Mouse (Mus musculus): Measurements from ENCODE around the gene Me1. TPM values are rescaled to one million over a fixed set of nuclear protein-coding genes. Genes with fewer than 3 reads are reported as not detected.

The Me1 gene
- total and polyA plus RNA-seq, 2 experiments from 2014 or later: 9.2 to 35.1 TPM

- H3K27me3 ChIP-seq (ENCODE audit: control insufficient read depth, insufficient read depth, low read length): no peaks in the 10 kb centered on the region
- WGBS: 59% methylated on average over 10 of the region's 10 CpGs
- H3K9ac ChIP-seq (replicated peaks; ENCODE audit: low read depth, low read length): no peak overlapping the region
- DNase-seq (ENCODE audit: low spot score) (no peak), ATAC-seq (ENCODE audit: insufficient read depth, low read depth) (no peak)
- no peaks in the 10 kb centered on the region for H3K9me3 ChIP-seq (replicated peaks; ENCODE audit: control insufficient read depth, low read length)
- H3K27ac ChIP-seq (ENCODE audit: low read depth): no peak overlapping the region
- no peaks in the 10 kb centered on the region for H3K36me3 ChIP-seq (replicated peaks; ENCODE audit: control insufficient read depth, insufficient read depth, low read length)
- H3K4me1 ChIP-seq (ENCODE audit: control insufficient read depth, insufficient read depth): peaks cover 10% of the 10 kb centered on the region; the same call in 1 of the 2 replicates
- no peak for TF ChIP-seq CTCF (IDR thresholded peaks at IDR 0.05; ENCODE audit: low read depth)
- no peak for TF ChIP-seq EP300 (IDR thresholded peaks at IDR 0.05; ENCODE audit: low read depth)
- no peak overlapping the region for H3K4me3 ChIP-seq (ENCODE audit: low read depth, low read length)
- no peak overlapping the region for H3K4me2 ChIP-seq (ENCODE audit: low read depth, low read length)
Observed at GRCm38 (mm10) chr9:86619341-86620139, 76.2 kb downstream of the Me1 start.

- DNase-seq (ENCODE audit: low spot score): peak; percentile 35
- peak overlapping the region; percentile 52 for H3K27ac ChIP-seq (ENCODE audit: low read depth)
- 42% methylated on average over 7 of the region's 7 CpGs for WGBS
- 0 out of 2 replicates have a peak, but pooled peaks have one; percentile 39 for ATAC-seq (ENCODE audit: insufficient read depth, low read depth)
- no peak for TF ChIP-seq EP300 (IDR thresholded peaks at IDR 0.05; ENCODE audit: low read depth)
- no peak for TF ChIP-seq CTCF (IDR thresholded peaks at IDR 0.05; ENCODE audit: low read depth)
- no peaks in the 10 kb centered on the region for H3K9me3 ChIP-seq (replicated peaks; ENCODE audit: control insufficient read depth, low read length)
- no peak overlapping the region for H3K9ac ChIP-seq (replicated peaks; ENCODE audit: low read depth, low read length)
- peaks cover 10% of the 10 kb centered on the region; the same call in 1 of the 2 replicates for H3K4me1 ChIP-seq (ENCODE audit: control insufficient read depth, insufficient read depth)
- H3K36me3 ChIP-seq (replicated peaks; ENCODE audit: control insufficient read depth, insufficient read depth, low read length): no peaks in the 10 kb centered on the region
- H3K27me3 ChIP-seq (ENCODE audit: control insufficient read depth, insufficient read depth, low read length): no peaks in the 10 kb centered on the region
- H3K4me3 ChIP-seq (ENCODE audit: low read depth, low read length): no peak overlapping the region
- H3K4me2 ChIP-seq (ENCODE audit: low read depth, low read length): no peak overlapping the region
Observed at GRCm38 (mm10) chr9:86617837-86618492, 77.8 kb downstream of the Me1 start.

- Histone ChIP-seq H3K27ac (ENCODE audit: low read depth) (no peak overlapping the region), H3K27me3 (ENCODE audit: control insufficient read depth, insufficient read depth, low read length) (no peaks in the 10 kb centered on the region), H3K4me3 (ENCODE audit: low read depth, low read length) (no peak overlapping the region), H3K4me2 (ENCODE audit: low read depth, low read length) (no peak overlapping the region), H3K9me3 (replicated peaks; ENCODE audit: control insufficient read depth, low read length) (no peaks in the 10 kb centered on the region), H3K36me3 (replicated peaks; ENCODE audit: control insufficient read depth, insufficient read depth, low read length) (0 out of 2 replicates have a peak, but pooled peaks cover 5% of the 10 kb centered on the region), H3K9ac (replicated peaks; ENCODE audit: low read depth, low read length) (no peak overlapping the region), H3K4me1 (ENCODE audit: control insufficient read depth, insufficient read depth) (peaks cover 10% of the 10 kb centered on the region; the same call in 1 of the 2 replicates)
- 75% methylated on average over 1 of the region's 1 CpGs for WGBS
- TF ChIP-seq CTCF (IDR thresholded peaks at IDR 0.05; ENCODE audit: low read depth) (no peak), EP300 (IDR thresholded peaks at IDR 0.05; ENCODE audit: low read depth) (no peak)
- no peak for ATAC-seq (ENCODE audit: insufficient read depth, low read depth)
- no peak for DNase-seq (ENCODE audit: low spot score)
Observed at GRCm38 (mm10) chr9:86615765-86616164, 80.0 kb downstream of the Me1 start.

- H3K9me3 ChIP-seq (replicated peaks; ENCODE audit: control insufficient read depth, low read length): no peaks in the 10 kb centered on the region
- H3K4me2 ChIP-seq (ENCODE audit: low read depth, low read length): no peak overlapping the region
- TF ChIP-seq EP300 (IDR thresholded peaks at IDR 0.05; ENCODE audit: low read depth): no peak
- no peak for TF ChIP-seq CTCF (IDR thresholded peaks at IDR 0.05; ENCODE audit: low read depth)
- H3K4me1 ChIP-seq (ENCODE audit: control insufficient read depth, insufficient read depth): no peaks in the 10 kb centered on the region
- ATAC-seq (ENCODE audit: insufficient read depth, low read depth) (no peak), DNase-seq (ENCODE audit: low spot score) (no peak)
- H3K27me3 ChIP-seq (ENCODE audit: control insufficient read depth, insufficient read depth, low read length): no peaks in the 10 kb centered on the region
- no peak overlapping the region for H3K27ac ChIP-seq (ENCODE audit: low read depth)
- WGBS: 79% methylated on average over 4 of the region's 4 CpGs
- H3K4me3 ChIP-seq (ENCODE audit: low read depth, low read length): no peak overlapping the region
- no peak overlapping the region for H3K9ac ChIP-seq (replicated peaks; ENCODE audit: low read depth, low read length)
- 0 out of 2 replicates have a peak, but pooled peaks cover 5% of the 10 kb centered on the region for H3K36me3 ChIP-seq (replicated peaks; ENCODE audit: control insufficient read depth, insufficient read depth, low read length)
Observed at GRCm38 (mm10) chr9:86612091-86612490, 83.7 kb downstream of the Me1 start.

GRCm38 (mm10) chr9:86605776-86606175 is 90.0 kb downstream of the Me1 start:
- ATAC-seq (ENCODE audit: insufficient read depth, low read depth) (no peak), DNase-seq (ENCODE audit: low spot score) (no peak)
- TF ChIP-seq CTCF (IDR thresholded peaks at IDR 0.05; ENCODE audit: low read depth) (no peak), EP300 (IDR thresholded peaks at IDR 0.05; ENCODE audit: low read depth) (no peak)
- no peaks in the 10 kb centered on the region for H3K36me3 ChIP-seq (replicated peaks; ENCODE audit: control insufficient read depth, insufficient read depth, low read length)
- no peak overlapping the region for H3K27ac ChIP-seq (ENCODE audit: low read depth)
- no peak overlapping the region for H3K4me2 ChIP-seq (ENCODE audit: low read depth, low read length)
- WGBS: 65% methylated on average over 6 of the region's 6 CpGs
- no peaks in the 10 kb centered on the region for H3K27me3 ChIP-seq (ENCODE audit: control insufficient read depth, insufficient read depth, low read length)
- H3K4me3 ChIP-seq (ENCODE audit: low read depth, low read length): no peak overlapping the region
- no peaks in the 10 kb centered on the region for H3K4me1 ChIP-seq (ENCODE audit: control insufficient read depth, insufficient read depth)
- H3K9ac ChIP-seq (replicated peaks; ENCODE audit: low read depth, low read length): no peak overlapping the region
- no peaks in the 10 kb centered on the region for H3K9me3 ChIP-seq (replicated peaks; ENCODE audit: control insufficient read depth, low read length)
